Mouse (Mus musculus) G1E (cell line): ENCODE measurements around the gene Mgat4d. TPM values are rescaled to one million over a fixed set of nuclear protein-coding genes. Genes with fewer than 3 reads are reported as not detected.

ENCODE experiments used
- ATAC-seq: 2 replicates; pipeline ENCODE4 v1.8.0; 2016; ENCODE audit warnings: mild to moderate bottlenecking; ENCODE audit not compliant: insufficient number of reproducible peaks, poor library complexity, low FRiP score, severe bottlenecking; ENCODE audit errors: extremely low read depth
- DNase-seq: peaks from one replicate; pipeline ENCODE4 v3.0.0; 2012; ENCODE audit warnings: low spot score
- H3K27me3 ChIP-seq: 2 replicates; pipeline ENCODE4 v1.6.1; 2012; ENCODE audit warnings: mild to moderate bottlenecking, low read length, inconsistent platforms; ENCODE audit not compliant: insufficient read depth
- H3K36me3 ChIP-seq: replicated peaks from 2 replicates; pipeline ENCODE3; 2012; ENCODE audit warnings: mild to moderate bottlenecking, inconsistent platforms
- H3K4me1 ChIP-seq: 2 replicates; pipeline ENCODE4 v1.6.1; 2012; ENCODE audit warnings: low read depth, low read length, inconsistent platforms, mixed read lengths; ENCODE audit not compliant: insufficient read depth
- H3K4me3 ChIP-seq: 2 replicates; pipeline ENCODE4 v1.5.1; 2012; ENCODE audit warnings: low read depth, mild to moderate bottlenecking, inconsistent platforms, low read length, moderate library complexity, mixed read lengths
- H3K9me3 ChIP-seq: replicated peaks from 2 replicates; pipeline ENCODE4 v1.6.1; 2012; ENCODE audit warnings: inconsistent platforms
- CTCF ChIP-seq: IDR thresholded peaks from 2 replicates; pipeline ENCODE4 v1.5.1; 2012; ENCODE audit warnings: low read depth, low read length, inconsistent platforms, mixed read lengths
- GATA1 ChIP-seq: IDR thresholded peaks from 2 replicates; pipeline ENCODE4 v1.6.1; 2012; ENCODE audit warnings: borderline replicate concordance, low read length, inconsistent platforms, mixed read lengths
- GATA2 ChIP-seq: IDR thresholded peaks from 2 replicates; pipeline ENCODE4 v1.6.1; 2012; ENCODE audit warnings: low read depth, low read length, inconsistent platforms, borderline replicate concordance
- POLR2AphosphoS5 ChIP-seq: IDR thresholded peaks from 2 replicates; pipeline ENCODE4 v1.6.1; 2012; ENCODE audit warnings: low read depth, low read length, inconsistent platforms; ENCODE audit not compliant: insufficient replicate concordance
- TAL1 ChIP-seq: conservative IDR thresholded peaks from 2 replicates; pipeline ENCODE4 v1.6.1; 2012; ENCODE audit warnings: low read depth, low read length, inconsistent platforms, mixed read lengths
- polyA plus RNA-seq: library from polyadenylated mRNA; stranded (reverse); fragments of >175 nt; gene quantifications from 2 replicates; pipeline ENCODE4 v1.2.3, GENCODE M21; 2012
- total RNA-seq, 2 experiments: library from RNA; stranded (forward) in 1 of 2; stranded (reverse) in 1 of 2; fragments of 200-1000 nt in 1 of 2; fragments of >200 nt in 1 of 2; fragmentation: Nextera tagmentation in 1 of 2; gene quantifications; 2 replicates each; pipeline ENCODE4 v1.2.3; 2014 to 2017

Gene Mgat4d
- total and polyA plus RNA-seq, 3 experiments: not detected

DNA sequence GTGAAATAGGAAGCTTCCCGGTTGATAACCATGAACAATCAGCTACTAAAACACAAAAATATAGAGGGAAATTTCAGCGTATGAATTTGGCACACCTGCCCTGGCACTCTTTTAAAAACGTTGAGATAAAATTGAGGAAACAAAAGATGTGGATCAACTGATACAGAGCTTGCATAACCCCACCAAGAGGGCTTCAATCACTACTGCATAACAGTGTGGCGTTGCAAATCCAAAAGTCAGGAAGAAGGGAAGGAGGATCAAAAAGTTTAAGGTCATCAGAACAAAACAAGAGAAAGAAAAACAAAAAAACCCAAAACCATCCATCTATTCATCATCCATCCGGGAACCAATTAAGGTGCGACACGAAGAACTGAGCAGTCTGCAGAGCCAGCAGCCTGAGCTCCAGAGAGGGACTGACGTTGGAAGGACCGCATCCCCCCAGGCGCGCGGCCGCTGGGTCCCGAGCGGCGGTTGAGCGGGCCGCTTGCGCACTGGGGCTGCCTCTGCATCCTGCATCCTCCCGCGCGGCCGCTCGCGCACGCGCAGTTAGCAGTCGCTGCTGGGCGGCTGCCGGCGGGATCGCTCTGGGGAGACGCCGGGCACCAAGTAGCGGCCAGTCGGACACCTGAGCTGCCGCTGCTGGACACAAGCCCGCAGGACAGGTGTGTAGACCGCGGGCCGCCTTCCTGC lies 41.2 kb downstream of the Mgat4d start, which contains the start of gene Clgn:
TSS of gene Clgn (plus strand) at position 552 of the 690 bp plus-strand sequence.
- ATAC-seq (no peak), DNase-seq (no peak)
- Histone ChIP-seq H3K36me3 (no peaks in the 10 kb centered on the region), H3K27me3 (peaks cover 24% of the 10 kb centered on the region), H3K9me3 (0 out of 2 replicates have a peak, but pooled peaks cover 3% of the 10 kb centered on the region), H3K4me3 (no peak within 1 kb of the TSS), H3K4me1 (no peaks in the 10 kb centered on the region)
- no peak for TF ChIP-seq GATA1
- no peak for TF ChIP-seq POLR2AphosphoS5
- TF ChIP-seq GATA2: no peak
- TF ChIP-seq TAL1: no peak
- no peak for TF ChIP-seq CTCF

DNA sequence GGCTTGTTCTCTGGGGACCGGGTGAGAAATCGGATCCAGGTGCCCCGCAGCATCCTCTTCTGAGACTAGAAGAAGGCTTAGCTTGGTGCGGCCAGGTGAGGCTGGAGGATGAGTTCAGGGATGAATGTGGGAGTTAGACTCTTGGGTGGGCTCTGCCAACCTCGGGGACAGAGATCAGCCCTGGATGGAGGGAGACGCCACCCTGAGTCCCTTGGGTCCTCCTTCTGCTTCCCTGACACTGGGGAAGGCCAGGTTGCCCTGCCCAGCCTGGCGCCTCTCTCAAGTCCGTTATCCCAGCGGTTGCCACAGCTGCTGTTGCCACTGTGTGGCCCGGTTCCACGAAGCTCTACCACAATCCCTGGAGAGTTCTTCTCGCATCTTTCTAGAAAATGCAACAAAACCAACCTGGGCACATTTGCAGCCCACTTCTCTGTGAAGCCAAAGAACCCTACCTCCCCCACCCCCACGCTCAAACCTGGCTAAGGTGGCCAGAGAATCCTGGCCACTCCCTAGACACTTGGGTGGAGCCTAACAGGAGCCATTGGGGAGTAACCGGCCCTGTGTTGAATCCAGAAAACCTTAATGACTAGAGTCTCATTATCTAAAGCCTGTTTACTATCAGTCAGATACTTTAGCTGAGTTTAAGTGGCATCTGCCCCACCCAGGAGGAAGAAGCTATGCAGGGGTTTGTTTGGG lies 41.9 kb downstream of the Mgat4d start:
- H3K27me3 ChIP-seq: peaks cover 27% of the 10 kb centered on the region
- no peaks in the 10 kb centered on the region for H3K4me1 ChIP-seq
- H3K4me3 ChIP-seq: no peak overlapping the region
- no peaks in the 10 kb centered on the region for H3K36me3 ChIP-seq
- TF ChIP-seq GATA2 (no peak), GATA1 (no peak), CTCF (no peak), TAL1 (no peak), POLR2AphosphoS5 (no peak)
- no peak for ATAC-seq
- 0 out of 2 replicates have a peak, but pooled peaks cover 3% of the 10 kb centered on the region for H3K9me3 ChIP-seq
- DNase-seq: no peak

DNA sequence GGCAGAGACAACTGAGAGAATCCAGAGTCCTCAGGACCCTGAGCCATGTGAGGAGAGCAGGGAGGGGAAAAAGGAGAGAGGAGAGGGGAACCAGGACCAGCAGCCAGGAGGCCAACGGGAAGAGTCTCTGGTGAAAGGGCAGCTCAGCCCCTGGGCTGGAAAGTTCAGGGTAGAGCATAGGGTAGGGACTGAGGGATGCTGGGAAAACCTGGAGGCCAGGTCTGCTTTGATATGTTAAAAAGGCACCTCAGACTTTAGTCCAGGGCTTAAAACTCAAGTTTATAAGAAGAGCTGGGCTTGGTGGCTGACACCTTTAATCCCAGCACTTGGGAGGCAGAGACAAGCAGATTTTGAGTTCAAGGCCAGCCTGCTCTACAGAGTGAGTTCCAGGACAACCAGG lies 44.2 kb downstream of the Mgat4d start:
- DNase-seq (no peak), ATAC-seq (no peak)
- H3K4me3 ChIP-seq: no peak overlapping the region
- no peaks in the 10 kb centered on the region for H3K36me3 ChIP-seq
- H3K4me1 ChIP-seq: no peaks in the 10 kb centered on the region
- TF ChIP-seq POLR2AphosphoS5: no peak
- TF ChIP-seq GATA1: no peak
- no peak for TF ChIP-seq CTCF
- TF ChIP-seq TAL1: no peak
- no peak for TF ChIP-seq GATA2
- H3K9me3 ChIP-seq: 0 out of 2 replicates have a peak, but pooled peaks cover 3% of the 10 kb centered on the region
- peaks cover 30% of the 10 kb centered on the region for H3K27me3 ChIP-seq

DNA sequence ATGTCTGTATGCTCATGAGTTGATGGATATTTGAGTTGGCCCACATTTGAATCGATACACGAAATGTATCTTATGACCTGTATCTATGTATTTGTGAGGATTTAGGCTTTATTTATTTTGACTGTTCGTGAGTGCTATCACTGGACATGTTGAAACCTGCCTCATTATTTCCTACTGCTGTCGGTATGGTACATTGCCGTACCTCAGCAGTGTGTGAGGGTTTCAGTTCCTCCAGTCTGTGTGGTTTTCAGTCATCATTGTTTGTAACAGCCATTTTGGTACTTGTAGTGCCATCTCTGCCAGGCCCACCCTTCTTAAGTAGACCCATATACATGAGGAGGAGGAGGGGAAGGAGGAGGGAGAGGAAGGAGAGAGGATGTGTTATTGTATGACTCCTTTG lies 46.1 kb downstream of the Mgat4d start:
- no peaks in the 10 kb centered on the region for H3K4me1 ChIP-seq
- no peak for TF ChIP-seq TAL1
- TF ChIP-seq CTCF: no peak
- no peak for TF ChIP-seq GATA1
- TF ChIP-seq GATA2: no peak
- TF ChIP-seq POLR2AphosphoS5: no peak
- H3K27me3 ChIP-seq: peaks cover 26% of the 10 kb centered on the region
- no peak for DNase-seq
- H3K36me3 ChIP-seq: no peaks in the 10 kb centered on the region
- H3K9me3 ChIP-seq: 0 out of 2 replicates have a peak, but pooled peaks cover 3% of the 10 kb centered on the region
- ATAC-seq: no peak
- H3K4me3 ChIP-seq: no peak overlapping the region

DNA sequence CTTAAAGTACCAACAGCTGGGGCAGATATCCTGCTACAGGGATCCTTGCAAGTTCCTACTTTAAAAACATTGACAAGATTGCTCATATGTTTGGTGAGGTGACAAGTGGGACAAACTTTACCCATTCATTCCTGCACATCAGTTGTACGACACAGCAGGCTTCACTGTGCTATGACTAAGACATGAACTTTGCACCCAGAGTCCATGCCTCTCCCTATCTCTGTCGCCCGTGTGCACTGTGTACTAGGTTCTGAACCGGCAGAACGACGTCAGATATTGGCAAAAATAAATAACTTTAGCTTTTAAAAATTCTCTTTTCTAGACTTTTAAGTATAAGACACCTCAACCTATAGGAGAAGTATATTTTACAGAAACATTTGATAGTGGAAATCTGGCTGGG lies 48.4 kb downstream of the Mgat4d start:
- TF ChIP-seq TAL1 (no peak), POLR2AphosphoS5 (no peak), CTCF (no peak), GATA2 (no peak), GATA1 (no peak)
- H3K9me3 ChIP-seq: 0 out of 2 replicates have a peak, but pooled peaks cover 3% of the 10 kb centered on the region
- H3K27me3 ChIP-seq: peaks cover 23% of the 10 kb centered on the region
- no peaks in the 10 kb centered on the region for H3K36me3 ChIP-seq
- ATAC-seq (no peak), DNase-seq (no peak)
- no peak overlapping the region for H3K4me3 ChIP-seq
- H3K4me1 ChIP-seq: no peaks in the 10 kb centered on the region

DNA sequence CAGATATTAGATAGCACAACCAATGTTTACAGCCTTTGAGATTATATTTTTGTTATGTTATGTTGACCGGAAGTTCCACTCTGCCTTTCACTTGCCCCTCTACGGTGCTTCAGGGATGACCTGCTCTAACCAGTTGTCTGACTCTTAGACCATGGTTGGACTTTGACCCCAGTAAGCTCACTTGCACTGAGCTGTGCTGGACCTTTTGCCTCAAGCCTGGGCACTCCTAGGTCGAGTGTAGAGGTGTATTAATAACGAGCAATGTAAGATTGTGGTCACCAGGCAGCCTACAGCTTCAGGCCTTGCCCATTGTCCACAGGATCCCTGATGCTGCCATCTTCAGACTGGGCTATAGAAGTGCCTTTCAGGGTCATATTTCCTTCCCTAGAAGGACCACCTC lies 49.5 kb downstream of the Mgat4d start:
- H3K27me3 ChIP-seq: peaks cover 25% of the 10 kb centered on the region
- no peak for DNase-seq
- H3K36me3 ChIP-seq: no peaks in the 10 kb centered on the region
- ATAC-seq: no peak
- TF ChIP-seq TAL1 (no peak), CTCF (no peak), GATA1 (no peak), GATA2 (no peak), POLR2AphosphoS5 (no peak)
- H3K4me1 ChIP-seq: no peaks in the 10 kb centered on the region
- H3K9me3 ChIP-seq: 0 out of 2 replicates have a peak, but pooled peaks cover 3% of the 10 kb centered on the region
- no peak overlapping the region for H3K4me3 ChIP-seq
